Mouse (Mus musculus) testis, adult 2 months (tissue): ENCODE data around the gene Srek1ip1. TPM values are rescaled to one million over a fixed set of nuclear protein-coding genes. Genes with fewer than 3 reads are reported as not detected.
A peak's percentile ranks its signal among the peaks of the same experiment; 100 is the strongest.

ENCODE experiments used
- H3K27ac ChIP-seq: fragments of 200-500 bp; 2 replicates; pipeline ENCODE4 v1.5.1; 2012; ENCODE audit warnings: low read depth, low read length; ENCODE audit not compliant: control insufficient read depth, insufficient read depth
- H3K27me3 ChIP-seq: fragments of 200-500 bp; 2 replicates; pipeline ENCODE4 v1.6.1; 2012; ENCODE audit warnings: mild to moderate bottlenecking, low read length, moderate library complexity; ENCODE audit not compliant: control insufficient read depth, insufficient read depth
- H3K36me3 ChIP-seq: fragments of 200-500 bp; 2 replicates; pipeline ENCODE4 v1.6.1; 2012; ENCODE audit warnings: mild to moderate bottlenecking, low read length; ENCODE audit not compliant: control insufficient read depth, insufficient read depth
- H3K4me1 ChIP-seq: fragments of 200-500 bp; 2 replicates; pipeline ENCODE4 v1.6.1; 2012; ENCODE audit warnings: low read length; ENCODE audit not compliant: control insufficient read depth, insufficient read depth
- H3K4me3 ChIP-seq: fragments of 200-500 bp; 2 replicates; pipeline ENCODE4 v1.5.1; 2012; ENCODE audit warnings: low read depth, mild to moderate bottlenecking, low read length, moderate library complexity, mixed read lengths; ENCODE audit not compliant: control insufficient read depth
- CTCF ChIP-seq: fragments of 200-500 bp; IDR thresholded peaks from 2 replicates; pipeline ENCODE4 v1.5.1; 2012; ENCODE audit warnings: low read depth, mild to moderate bottlenecking, inconsistent platforms, low read length, moderate library complexity; ENCODE audit not compliant: control insufficient read depth, insufficient read depth, insufficient replicate concordance
- POLR2A ChIP-seq: fragments of 200-500 bp; IDR thresholded peaks from 2 replicates; pipeline ENCODE4 v1.6.1; 2012; ENCODE audit warnings: low read depth, mild to moderate bottlenecking, inconsistent platforms, low read length, moderate library complexity; ENCODE audit not compliant: control insufficient read depth
- polyA plus RNA-seq: library from polyadenylated mRNA; depleted of rRNA; stranded (reverse); fragments of >200 nt; gene quantifications from 2 replicates; pipeline ENCODE4 v1.2.3, GENCODE M21; 2012

The Srek1ip1 gene
- polyA plus RNA-seq, 1 experiment, result 6.6 TPM

DNA sequence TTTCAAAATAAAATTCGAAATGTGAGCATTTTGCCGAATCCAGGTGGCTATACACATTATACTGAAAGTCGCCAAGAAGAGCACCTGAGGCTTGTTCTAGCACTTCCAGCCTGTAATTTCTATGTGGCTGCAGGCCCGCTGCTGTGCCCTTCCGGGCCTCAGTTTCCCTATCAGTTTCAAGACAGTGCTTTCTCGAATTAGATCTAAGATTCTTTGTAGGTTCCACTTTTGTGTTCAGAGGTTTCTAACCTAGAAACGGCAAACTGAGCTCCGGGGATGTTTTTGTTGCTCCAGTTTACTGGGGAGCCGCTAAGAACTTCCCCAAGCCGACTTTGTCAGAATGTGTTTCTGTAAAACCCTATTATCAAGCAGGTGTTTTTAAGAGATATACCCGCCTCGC is 25.4 kb downstream of the Srek1ip1 start:
- H3K27ac ChIP-seq, result peak overlapping the region; percentile 95

GRCm38 (mm10) chr13:104821192-104821591 is 28.9 kb downstream of the Srek1ip1 start:
- Histone ChIP-seq H3K27ac (peak overlapping the region; percentile 39; the same call in 1 of the 2 replicates), H3K4me3 (peak overlapping the region; percentile 9; the same call in 1 of the 2 replicates), H3K4me1 (peaks cover 19% of the 10 kb centered on the region), H3K27me3 (no peaks in the 10 kb centered on the region), H3K36me3 (no peaks in the 10 kb centered on the region)
- TF ChIP-seq CTCF (no peak), POLR2A (no peak)

More for the DNA sequence above, 25.4 kb downstream of the Srek1ip1 start:
- Histone ChIP-seq H3K27me3 (no peaks in the 10 kb centered on the region), H3K36me3 (no peaks in the 10 kb centered on the region), H3K4me3 (peak overlapping the region; percentile 100), H3K4me1 (peaks cover 14% of the 10 kb centered on the region)
- TF ChIP-seq POLR2A, result no peak
- no peak for TF ChIP-seq CTCF

DNA sequence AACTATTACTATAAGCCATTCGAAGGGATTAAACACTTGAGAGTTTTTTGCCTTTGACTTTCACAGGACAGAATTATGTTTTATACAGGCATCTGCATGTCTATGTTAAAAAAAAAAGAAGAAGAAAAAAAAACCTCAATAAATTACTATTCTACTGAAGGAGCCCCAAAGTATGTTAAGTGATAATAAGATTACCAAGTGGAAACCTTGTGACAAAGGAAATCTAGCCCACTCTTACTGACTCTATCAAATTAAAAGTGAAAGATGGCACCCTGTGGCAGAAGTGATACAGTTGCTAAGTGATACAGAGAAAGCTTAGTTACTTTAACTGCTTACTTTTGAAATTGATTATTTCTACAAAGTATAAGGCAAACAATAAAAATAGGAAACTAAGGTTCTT is 29.6 kb downstream of the Srek1ip1 start:
- no peak for TF ChIP-seq POLR2A
- TF ChIP-seq CTCF, result no peak
- Histone ChIP-seq H3K36me3 (no peaks in the 10 kb centered on the region), H3K27ac (peak overlapping the region; percentile 91), H3K27me3 (no peaks in the 10 kb centered on the region), H3K4me1 (peaks cover 19% of the 10 kb centered on the region), H3K4me3 (no peak overlapping the region)

GRCm38 (mm10) chr13:104822411-104822838 is 30.1 kb downstream of the Srek1ip1 start:
- peaks cover 17% of the 10 kb centered on the region for H3K4me1 ChIP-seq
- H3K27ac ChIP-seq, result peak overlapping the region; percentile 96
- TF ChIP-seq POLR2A (peak; percentile 47; the same call in 1 of the 2 replicates), CTCF (no peak)
- peak overlapping the region; percentile 85 for H3K4me3 ChIP-seq
- H3K27me3 ChIP-seq, result no peaks in the 10 kb centered on the region
- H3K36me3 ChIP-seq, result no peaks in the 10 kb centered on the region

- no peak overlapping the region for H3K27ac ChIP-seq
- H3K36me3 ChIP-seq, result no peaks in the 10 kb centered on the region
- H3K4me3 ChIP-seq, result no peak overlapping the region
- TF ChIP-seq CTCF (no peak), POLR2A (no peak)
- peaks cover 10% of the 10 kb centered on the region for H3K4me1 ChIP-seq
- no peaks in the 10 kb centered on the region for H3K27me3 ChIP-seq
Observed at GRCm38 (mm10) chr13:104825470-104825869, 33.2 kb downstream of the Srek1ip1 start.

DNA sequence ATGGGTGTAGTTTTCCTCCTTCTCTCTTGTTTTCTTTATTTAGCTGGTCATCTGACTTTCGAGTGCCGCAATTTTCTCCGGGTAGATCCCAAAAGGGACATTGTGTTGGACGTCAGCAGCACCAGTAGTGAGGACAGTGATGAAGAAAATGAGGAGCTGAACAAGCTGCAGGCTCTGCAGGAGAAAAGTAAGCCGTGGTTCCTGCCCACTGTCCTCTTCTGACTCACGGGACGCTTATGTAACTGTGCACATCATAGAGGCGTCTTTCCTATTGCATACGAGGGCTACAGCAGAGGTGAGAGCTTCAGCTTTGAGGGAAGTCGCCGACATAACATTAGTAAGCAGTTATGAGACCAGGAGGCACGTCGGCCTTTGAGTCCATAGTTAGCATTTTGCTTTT is 40.5 kb downstream of the Srek1ip1 start:
- no peak overlapping the region; the same call in 1 of the 2 replicates for H3K4me3 ChIP-seq
- TF ChIP-seq CTCF (no peak), POLR2A (no peak)
- no peaks in the 10 kb centered on the region for H3K27me3 ChIP-seq
- H3K27ac ChIP-seq, result no peak overlapping the region
- no peaks in the 10 kb centered on the region; the same call in 1 of the 2 replicates for H3K36me3 ChIP-seq
- H3K4me1 ChIP-seq, result no peaks in the 10 kb centered on the region

- H3K27ac ChIP-seq, result no peak overlapping the region
- no peaks in the 10 kb centered on the region for H3K27me3 ChIP-seq
- no peak overlapping the region for H3K4me3 ChIP-seq
- TF ChIP-seq CTCF (no peak), POLR2A (no peak)
- peaks cover 9% of the 10 kb centered on the region for H3K4me1 ChIP-seq
- no peaks in the 10 kb centered on the region for H3K36me3 ChIP-seq
Observed at GRCm38 (mm10) chr13:104837628-104838027, 45.3 kb downstream of the Srek1ip1 start.

GRCm38 (mm10) chr13:104841937-104842336 is 49.7 kb downstream of the Srek1ip1 start:
- Histone ChIP-seq H3K4me3 (no peak overlapping the region), H3K27ac (no peak overlapping the region), H3K27me3 (no peaks in the 10 kb centered on the region), H3K36me3 (no peaks in the 10 kb centered on the region), H3K4me1 (peaks cover 9% of the 10 kb centered on the region)
- TF ChIP-seq POLR2A (no peak), CTCF (no peak)
